Mouse (Mus musculus): Measurements from ENCODE around the gene Osgep.
"Not testable (repeated sequence)": the region's sequence is repeated elsewhere in the genome, so short reads cannot be mapped to it uniquely, and the experiment has no call there.

The Osgep gene

GRCm38 (mm10) chr14:50924281-50925064 is at the start of gene Osgep, which contains the start of gene Apex1:
Osgep (minus strand) TSS chr14:50924893.
Apex1 (plus strand) TSS chr14:50924968.
- DNase-seq = peak; percentile 98

- DNase-seq = no peak
Measured at GRCm38 (mm10) chr14:50973700-50974099, 49.0 kb upstream of the Osgep start.

- DNase-seq = not testable (repeated sequence)
Measured at GRCm38 (mm10) chr14:50973054-50973453, 48.4 kb upstream of the Osgep start.

- DNase-seq = no peak
Measured at GRCm38 (mm10) chr14:50970822-50971221, 46.1 kb upstream of the Osgep start.

GRCm38 (mm10) chr14:50969558-50970544 is 45.2 kb upstream of the Osgep start:
- DNase-seq = peak; percentile 52

GRCm38 (mm10) chr14:50969041-50969440 is 44.3 kb upstream of the Osgep start:
- no peak for DNase-seq

- DNase-seq = no peak
Measured at GRCm38 (mm10) chr14:50968216-50968980, 43.7 kb upstream of the Osgep start.

GRCm38 (mm10) chr14:50958289-50958995 is 33.7 kb upstream of the Osgep start:
- not testable (repeated sequence) for DNase-seq

GRCm38 (mm10) chr14:50957146-50957545 is 32.5 kb upstream of the Osgep start:
- DNase-seq = not testable (repeated sequence)

- DNase-seq = not testable (repeated sequence)
Measured at GRCm38 (mm10) chr14:50956724-50957123, 32.0 kb upstream of the Osgep start.

- peak; percentile 70 for DNase-seq
Measured at GRCm38 (mm10) chr14:50955942-50956508, 31.3 kb upstream of the Osgep start, which contains the start of gene Pnp2. Pnp2 (plus strand) TSS chr14:50955992.

GRCm38 (mm10) chr14:50955487-50955886 is 30.8 kb upstream of the Osgep start:
- no peak for DNase-seq

GRCm38 (mm10) chr14:50945526-50945925 is 20.8 kb upstream of the Osgep start:
- not testable (repeated sequence) for DNase-seq

GRCm38 (mm10) chr14:50945081-50945480 is 20.4 kb upstream of the Osgep start:
- DNase-seq = not testable (repeated sequence)

GRCm38 (mm10) chr14:50944668-50945033 is 20.0 kb upstream of the Osgep start:
- DNase-seq = not testable (repeated sequence)

GRCm38 (mm10) chr14:50943932-50944667 is 19.4 kb upstream of the Osgep start, which contains the start of gene Gm49342:
Gm49342 (plus strand) TSS chr14:50944517.
- DNase-seq = peak; percentile 93

- no peak for DNase-seq
Measured at GRCm38 (mm10) chr14:50938940-50939339, 14.2 kb upstream of the Osgep start.

GRCm38 (mm10) chr14:50938119-50938908 is 13.6 kb upstream of the Osgep start:
- DNase-seq = no peak

- no peak for DNase-seq
Measured at GRCm38 (mm10) chr14:50936649-50937048, 12.0 kb upstream of the Osgep start.

GRCm38 (mm10) chr14:50931493-50932020 is 6.9 kb upstream of the Osgep start:
- DNase-seq = no peak

All from cerebellum, adult 9-10 months (tissue).